ENCODE assay signal across 26 mouse cellular contexts in genomic region chr13:81328181-81328580, GRCm38 (mm10).
DNase-seq lines count a peak whose midpoint lies in the region; ATAC-seq lines count a peak whose summit lies in the region.
"Had no signal": no experiment of that assay in that cellular context is flagged by ENCODE, and none has a peak within 500 bp of the region (broad histone marks: within the 10 kb centered on the region; RNA-seq: fewer than 3 reads in every experiment).

No protein-coding gene starts in this region.

- no peak overlapping the region for H3K4me3 ChIP-seq in kidney, embryonic 16.5 days (ENCODE audit: low read length)
- no peak overlapping the region for H3K4me3 ChIP-seq in forebrain, embryonic 15.5 days
- H3K4me3 ChIP-seq: embryonic facial prominence, embryonic 12.5 days; embryonic facial prominence, embryonic 15.5 days; heart, embryonic 12.5 days; heart, embryonic 15.5 days had no signal

- no peaks in the 10 kb centered on the region for H3K9me3 ChIP-seq in kidney, embryonic 16.5 days (ENCODE audit: low read length)
- no peaks in the 10 kb centered on the region for H3K9me3 ChIP-seq in forebrain, embryonic 15.5 days
- H3K9me3 ChIP-seq: embryonic facial prominence, embryonic 12.5 days; embryonic facial prominence, embryonic 15.5 days; G1E; heart, embryonic 12.5 days; heart, embryonic 15.5 days had no signal

- H3K36me3 ChIP-seq in kidney, embryonic 16.5 days (ENCODE audit: insufficient read depth, low read length) = no peaks in the 10 kb centered on the region
- no peaks in the 10 kb centered on the region for H3K36me3 ChIP-seq in forebrain, embryonic 15.5 days
- H3K36me3 ChIP-seq: embryonic facial prominence, embryonic 12.5 days; embryonic facial prominence, embryonic 15.5 days; G1E; heart, embryonic 12.5 days; heart, embryonic 15.5 days had no signal

- H3K27me3 ChIP-seq in kidney, embryonic 16.5 days (ENCODE audit: insufficient read depth, low read length) = no peaks in the 10 kb centered on the region
- no peaks in the 10 kb centered on the region for H3K27me3 ChIP-seq in forebrain, embryonic 15.5 days
- H3K27me3 ChIP-seq: CH12.LX; embryonic facial prominence, embryonic 12.5 days; embryonic facial prominence, embryonic 15.5 days; heart, embryonic 12.5 days; heart, embryonic 15.5 days had no signal

- 0 out of 2 replicates have a peak, but pooled peaks cover 8% of the 10 kb centered on the region for H3K4me1 ChIP-seq in kidney, embryonic 16.5 days (ENCODE audit: insufficient read depth, low read length)
- no peaks in the 10 kb centered on the region for H3K4me1 ChIP-seq in forebrain, embryonic 15.5 days
- H3K4me1 ChIP-seq: embryonic facial prominence, embryonic 12.5 days; embryonic facial prominence, embryonic 15.5 days; heart, embryonic 15.5 days had no signal

- peak; percentile 49 for DNase-seq in kidney, adult 18-20 months
- no peak for DNase-seq in kidney, postnatal 10 days
- DNase-seq in kidney, adult 9 months = peak; percentile 90
- DNase-seq in kidney, postnatal 14 days = peak; percentile 27
- peak; percentile 42 to 77 for DNase-seq in kidney, postnatal 36 days
- DNase-seq: adrenal gland, postnatal 14 days; B cell, adult 2 months; cerebellum, adult 11 months; cerebellum, adult 2 months; cerebellum, adult 9-11 months; cerebellum, postnatal 25 days; gastrocnemius, postnatal 25 days; heart, adult 18-20 months; heart, postnatal 10 days; heart, postnatal 36 days had no signal

- H3K4me2 ChIP-seq in kidney, embryonic 16.5 days (replicated peaks; ENCODE audit: low read depth, low read length) = no peak overlapping the region
- no peak overlapping the region for H3K4me2 ChIP-seq in forebrain, embryonic 15.5 days (replicated peaks)
- H3K4me2 ChIP-seq: embryonic facial prominence, embryonic 12.5 days; embryonic facial prominence, embryonic 15.5 days; heart, embryonic 12.5 days; heart, embryonic 15.5 days; hindbrain, embryonic 14.5 days had no signal

- H3K9ac ChIP-seq in kidney, embryonic 16.5 days (replicated peaks; ENCODE audit: low read length) = no peak overlapping the region
- no peak overlapping the region for H3K9ac ChIP-seq in forebrain, embryonic 15.5 days (replicated peaks)
- H3K9ac ChIP-seq: embryonic facial prominence, embryonic 12.5 days; embryonic facial prominence, embryonic 15.5 days; heart, embryonic 12.5 days; heart, embryonic 15.5 days; hindbrain, embryonic 14.5 days had no signal

- no peak overlapping the region for H3K27ac ChIP-seq in kidney, embryonic 16.5 days (ENCODE audit: low read length)
- no peak overlapping the region for H3K27ac ChIP-seq in forebrain, embryonic 15.5 days (replicated peaks)
- H3K27ac ChIP-seq: embryonic facial prominence, embryonic 12.5 days; embryonic facial prominence, embryonic 15.5 days; heart, embryonic 15.5 days; hindbrain, embryonic 14.5 days had no signal

- WGBS in kidney, embryonic 16.5 days = 91% methylated on average over 1 of the region's 1 CpGs
- 95% methylated on average over 1 of the region's 1 CpGs for WGBS in forebrain, embryonic 15.5 days

- no peak for ATAC-seq in kidney, embryonic 16.5 days (ENCODE audit: low FRiP score, low TSS enrichment)
- ATAC-seq in forebrain, embryonic 15.5 days (replicated peaks) = no peak
- ATAC-seq: forebrain, embryonic 14.5 days; Patski had no signal
